Comparison of ENCODE assay signal across 30 mouse cellular contexts in the genomic region with DNA sequence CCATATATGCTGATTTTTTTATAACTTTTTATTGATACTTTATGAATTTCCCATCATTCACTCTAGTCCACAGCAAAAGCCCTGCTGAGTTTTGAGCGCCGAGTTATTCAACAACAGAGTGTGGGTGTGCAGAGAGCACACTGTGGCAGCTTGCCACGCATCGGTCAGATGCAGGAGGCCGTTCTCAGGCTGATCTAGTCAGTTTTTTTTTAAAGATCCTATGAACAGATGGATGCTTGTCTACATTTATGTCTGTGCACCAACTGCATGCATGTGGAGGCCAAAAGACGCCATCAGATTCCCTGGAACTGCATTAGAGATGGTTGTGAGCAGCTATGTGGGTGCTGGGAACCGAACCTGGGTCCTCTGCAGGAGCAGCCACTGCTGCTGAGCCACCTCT. TPM values are rescaled to one million over a fixed set of nuclear protein-coding genes. Genes with fewer than 3 reads are reported as not detected.
DNase-seq lines count a peak whose midpoint lies in the region; ATAC-seq and TF ChIP-seq lines count a peak whose summit lies in the region.
"Had no signal": no experiment of that assay in that cellular context is flagged by ENCODE, and none has a peak within 500 bp of the region (broad histone marks: within the 10 kb centered on the region; RNA-seq: fewer than 3 reads in every experiment).

No protein-coding gene starts in this region.

- no peak overlapping the region for H3K27ac ChIP-seq in kidney, adult 2 months (ENCODE audit: insufficient read depth, low read depth, low read length)
- H3K27ac ChIP-seq in layer of hippocampus, adult 2 months, result no peak overlapping the region
- H3K27ac ChIP-seq: embryonic facial prominence, embryonic 12.5 days; embryonic facial prominence, embryonic 15.5 days; heart, embryonic 15.5 days; hindbrain, embryonic 10.5 days; hindbrain, embryonic 13.5 days had no signal

- no peak for TF ChIP-seq CTCF in kidney, adult 2 months (conservative IDR thresholded peaks at IDR 0.05; ENCODE audit: insufficient read depth, insufficient read length, low read depth, low read length)
- TF ChIP-seq CTCF in G1E (IDR thresholded peaks at IDR 0.05; ENCODE audit: low read depth, low read length), result no peak
- TF ChIP-seq CTCF in layer of hippocampus, adult 2 months (conservative IDR thresholded peaks at IDR 0.05), result no peak

- H3K36me3 ChIP-seq in kidney, adult 2 months (ENCODE audit: control insufficient read depth, insufficient read depth, low read length), result no peaks in the 10 kb centered on the region
- H3K36me3 ChIP-seq in G1E (replicated peaks), result no peaks in the 10 kb centered on the region
- H3K36me3 ChIP-seq: embryonic facial prominence, embryonic 12.5 days; embryonic facial prominence, embryonic 15.5 days; heart, embryonic 12.5 days; heart, embryonic 15.5 days; hindbrain, embryonic 10.5 days; hindbrain, embryonic 13.5 days had no signal

- no peak for ATAC-seq in G1E (ENCODE audit: extremely low read depth, insufficient number of reproducible peaks, low FRiP score, poor library complexity, severe bottlenecking)
- ATAC-seq: forebrain, embryonic 14.5 days; forebrain, postnatal 0 days; hindbrain, embryonic 16.5 days had no signal

- 0 out of 2 replicates have a peak, but pooled peaks cover 3% of the 10 kb centered on the region for H3K9me3 ChIP-seq in G1E (replicated peaks)
- H3K9me3 ChIP-seq: embryonic facial prominence, embryonic 12.5 days; embryonic facial prominence, embryonic 15.5 days; heart, embryonic 12.5 days; heart, embryonic 15.5 days; hindbrain, embryonic 10.5 days; hindbrain, embryonic 13.5 days had no signal

- H3K4me3 ChIP-seq in kidney, adult 2 months (ENCODE audit: insufficient read depth, low read depth, low read length), result no peak overlapping the region
- peak overlapping the region; percentile 46; the same call in 1 of the 2 replicates for H3K4me3 ChIP-seq in G1E (ENCODE audit: low read depth, low read length)
- H3K4me3 ChIP-seq in layer of hippocampus, adult 2 months, result no peak overlapping the region
- H3K4me3 ChIP-seq: embryonic facial prominence, embryonic 12.5 days; embryonic facial prominence, embryonic 15.5 days; heart, embryonic 12.5 days; heart, embryonic 15.5 days; hindbrain, embryonic 10.5 days; hindbrain, embryonic 13.5 days had no signal

- TF ChIP-seq POLR2A in kidney, adult 2 months (IDR thresholded peaks at IDR 0.05; ENCODE audit: low read depth, low read length), result no peak

- no peaks in the 10 kb centered on the region for H3K27me3 ChIP-seq in kidney, adult 2 months (replicated peaks; ENCODE audit: control insufficient read depth, insufficient read depth, low read length)
- H3K27me3 ChIP-seq in G1E (ENCODE audit: insufficient read depth, low read length), result no peaks in the 10 kb centered on the region
- H3K27me3 ChIP-seq: embryonic facial prominence, embryonic 15.5 days; hindbrain, embryonic 13.5 days had no signal

- 74% methylated on average over 7 of the region's 7 CpGs for WGBS in kidney, adult 2 months

- no peaks in the 10 kb centered on the region for H3K4me1 ChIP-seq in kidney, adult 2 months (ENCODE audit: control insufficient read depth, insufficient read depth, low read length)
- H3K4me1 ChIP-seq in G1E (ENCODE audit: insufficient read depth, low read depth, low read length), result peaks cover 87% of the 10 kb centered on the region
- H3K4me1 ChIP-seq: heart, embryonic 15.5 days had no signal

- DNase-seq in kidney, adult 2 months, result peak; percentile 5
- DNase-seq in kidney, adult 8-10 months, result no peak
- no peak for DNase-seq in G1E (ENCODE audit: low spot score)
- peak; percentile 30 to 42 for DNase-seq in layer of hippocampus, adult 2 months (ENCODE audit: low spot score in 2 of 2)
- DNase-seq in layer of hippocampus, adult 9-11 months, result peak; percentile 62
- no peak for DNase-seq in left cerebral cortex, adult 11 months (ENCODE audit: low spot score)
- no peak for DNase-seq in gastrocnemius, adult 18-20 months (ENCODE audit: low spot score)
- DNase-seq: adrenal gland, adult 8-10 months; adrenal gland, postnatal 25 days; cerebellum, adult 2 months; cerebellum, adult 9-11 months; cerebellum, postnatal 25 days; forebrain, postnatal 0 days; gastrocnemius, postnatal 25 days; heart, adult 18-20 months; heart, postnatal 10 days; heart, postnatal 36 days had no signal

RNA-seq across cellular contexts. Expression of a gene that starts 2.7 kb away (rescaled TPM):
- polyA plus RNA-seq in kidney, adult 2 months (2012; rRNA removed), result not detected in 2 replicates
- total RNA-seq in G1E (2014; fragmentation: Nextera tagmentation), result 171 and 201 TPM in 2 replicates
- 386 and 387 TPM in 2 replicates for total RNA-seq in G1E (2017)
- 2.1 and 3.6 TPM in 2 replicates for polyA plus RNA-seq in G1E (2012)
- total RNA-seq in layer of hippocampus, adult 2 months (2021), result under 1 TPM; 0.44 to 0.61 TPM
- under 1 TPM; 0.21 to 0.41 TPM for total RNA-seq in gastrocnemius, adult 18-20 months (2021)
- total RNA-seq: adrenal gland, adult 8-10 months; adrenal gland, postnatal 25 days; common myeloid progenitor, adult 5-6 weeks; heart, adult 18-20 months; heart, postnatal 10 days; heart, postnatal 36 days had no signal
- polyA plus RNA-seq: cerebellum, adult 2 months; heart, embryonic 12.5 days had no signal

RNA-seq across cellular contexts. Expression of a gene that starts 35.4 kb away (rescaled TPM):
- 5.2 and 5.3 TPM in 2 replicates for polyA plus RNA-seq in kidney, adult 2 months (2012; rRNA removed)
- total RNA-seq in G1E (2014; fragmentation: Nextera tagmentation) (34.4 and 48.6 TPM in 2 replicates), G1E (2017) (23.9 and 28.1 TPM in 2 replicates)
- 4.4 and 4.6 TPM in 2 replicates for polyA plus RNA-seq in G1E (2012)
- 10 to 100 TPM; 11.0 to 11.2 TPM for total RNA-seq in layer of hippocampus, adult 2 months (2021)
- total RNA-seq in gastrocnemius, adult 18-20 months (2021), result 1 to 10 TPM; 2.7 to 3.0 TPM

RNA-seq across cellular contexts. Expression of a gene that starts 35.5 kb away (rescaled TPM):
- 16.0 and 16.8 TPM in 2 replicates for polyA plus RNA-seq in kidney, adult 2 months (2012; rRNA removed)
- total RNA-seq in G1E (2014; fragmentation: Nextera tagmentation) (13.0 and 14.9 TPM in 2 replicates), G1E (2017) (36.2 and 36.5 TPM in 2 replicates)
- polyA plus RNA-seq in G1E (2012), result 9.5 and 10.9 TPM in 2 replicates
- 10 to 100 TPM; 47.3 to 54.1 TPM for total RNA-seq in layer of hippocampus, adult 2 months (2021)
- total RNA-seq in gastrocnemius, adult 18-20 months (2021), result 1 to 10 TPM; 3.9 to 4.3 TPM

RNA-seq across cellular contexts. Expression of a gene that starts 40.4 kb away (rescaled TPM):
- 0.17 and 0.20 TPM in 2 replicates for polyA plus RNA-seq in kidney, adult 2 months (2012; rRNA removed)
- not detected in 2 replicates for total RNA-seq in G1E (2014; fragmentation: Nextera tagmentation)
- 1.0 TPM in 1 of 2 replicates, not detected in the other for total RNA-seq in G1E (2017)
- polyA plus RNA-seq in G1E (2012), result not detected in 2 replicates
- total RNA-seq in layer of hippocampus, adult 2 months (2021), result not detected
- total RNA-seq in gastrocnemius, adult 18-20 months (2021), result not detected
- total RNA-seq: common myeloid progenitor, adult 5-6 weeks; forebrain, postnatal 0 days; gastrocnemius, adult 8-10 months; gastrocnemius, postnatal 25 days; heart, postnatal 10 days had no signal
- polyA plus RNA-seq: cerebellum, adult 2 months; forebrain, embryonic 11.5 days; frontal cortex, adult 2 months; hindbrain, embryonic 10.5 days had no signal

RNA-seq across cellular contexts. Expression of a gene that starts 57.3 kb away (rescaled TPM):
- polyA plus RNA-seq in kidney, adult 2 months (2012; rRNA removed), result not detected in 2 replicates
- total RNA-seq in G1E (2014; fragmentation: Nextera tagmentation), result not detected in 2 replicates
- total RNA-seq in G1E (2017), result not detected in 2 replicates
- polyA plus RNA-seq in G1E (2012), result not detected in 2 replicates
- not detected for total RNA-seq in layer of hippocampus, adult 2 months (2021)
- under 1 TPM in 1 of 2 experiments, not detected in 1; 0.09 TPM for total RNA-seq in gastrocnemius, adult 18-20 months (2021)
- total RNA-seq: adrenal gland, adult 8-10 months; adrenal gland, postnatal 25 days; common myeloid progenitor, adult 5-6 weeks; ES-E14; forebrain, postnatal 0 days; gastrocnemius, adult 8-10 months; gastrocnemius, postnatal 25 days; heart, adult 18-20 months; heart, postnatal 10 days; heart, postnatal 36 days had no signal
- polyA plus RNA-seq: cerebellum, adult 2 months; embryonic facial prominence, embryonic 12.5 days; embryonic facial prominence, embryonic 15.5 days; forebrain, embryonic 11.5 days; forebrain, embryonic 14.5 days; forebrain, postnatal 0 days; frontal cortex, adult 2 months; heart, embryonic 12.5 days; heart, embryonic 15.5 days; hindbrain, embryonic 10.5 days; hindbrain, embryonic 13.5 days; hindbrain, embryonic 16.5 days had no signal

Comparison
In these comparisons a context has a peak if more than half of its experiments do, and no peak if none do; other contexts are left out.
1. DNase-seq: peak in kidney, adult 2 months (single experiment), layer of hippocampus, adult 2 months (2 of 2) and layer of hippocampus, adult 9-11 months (single experiment); none in kidney, adult 8-10 months (0 of 2), G1E (single experiment), left cerebral cortex, adult 11 months (single experiment) and gastrocnemius, adult 18-20 months (single experiment).
2. RNA of a gene that starts 2.7 kb away (total RNA-seq): 171 to 387 TPM in G1E; 0.44 to 0.61 TPM in layer of hippocampus, adult 2 months and 0.21 to 0.41 TPM in gastrocnemius, adult 18-20 months; every median in the first group is over 100 times any median in the second.